Mouse (Mus musculus): ENCODE measurements around the gene Arhgap15.

Gene Arhgap15

GRCm38 (mm10) chr2:44438070-44438469, 689.4 kb downstream of the Arhgap15 start:
- DNase-seq (ENCODE audit: low spot score in 2 of 2), result no peak

- no peak for DNase-seq (ENCODE audit: low spot score in 2 of 2)
Observed at GRCm38 (mm10) chr2:44444938-44445337, 696.3 kb downstream of the Arhgap15 start.

Data from frontal cortex, postnatal 36 days (tissue).